Mouse (Mus musculus): ENCODE measurements around the gene Scn2b. TPM values are rescaled to one million over a fixed set of nuclear protein-coding genes. Genes with fewer than 3 reads are reported as not detected.

Gene Scn2b
- polyA plus RNA-seq, 1 experiment from 2014 or later = 0.84 TPM

DNA sequence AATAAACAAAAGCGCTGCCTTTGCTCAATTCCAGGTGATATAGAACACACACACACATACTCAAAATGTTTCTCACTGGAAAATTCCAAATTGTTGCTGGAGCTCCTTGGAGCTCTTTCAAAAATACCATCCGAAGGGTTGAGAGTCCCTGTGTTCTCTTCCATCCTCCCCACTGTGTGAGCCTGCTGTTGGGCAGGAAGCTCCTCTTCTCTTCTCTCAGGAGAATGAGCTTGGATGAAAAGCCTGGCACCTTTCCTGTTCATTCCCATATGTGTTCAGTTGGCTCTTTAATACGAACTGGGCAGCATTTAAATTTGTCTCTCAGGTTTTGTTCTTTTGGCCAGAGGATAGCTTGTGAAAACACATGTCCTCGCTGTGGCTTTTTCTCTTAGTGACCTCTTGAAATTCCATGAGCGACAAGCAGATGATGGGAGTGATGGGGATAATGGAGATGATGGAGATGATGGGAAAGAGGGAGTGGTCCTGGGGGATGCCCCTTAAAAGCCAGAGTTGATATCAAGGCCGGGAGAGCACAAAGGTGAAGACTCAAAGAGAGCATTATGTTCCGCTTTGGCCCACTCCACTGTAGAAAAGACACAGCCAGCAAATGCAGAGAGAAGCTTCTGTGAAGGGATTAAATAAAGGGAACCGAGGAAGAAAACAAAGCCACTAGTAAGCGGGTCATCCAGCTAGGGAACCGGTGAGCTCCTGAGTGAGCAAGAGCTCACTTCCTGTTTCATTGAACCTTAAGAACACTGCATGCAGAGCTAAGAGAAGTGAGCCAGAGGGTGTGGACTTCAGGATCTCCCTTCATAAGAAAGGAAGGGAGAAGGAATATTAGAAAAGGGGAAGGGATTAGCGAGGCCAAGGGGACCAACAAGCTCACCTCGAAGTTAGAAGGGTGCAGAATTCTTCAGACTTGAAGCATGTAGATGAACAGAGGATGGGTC lies 31.6 kb upstream of the Scn2b start:
- no peaks in the 10 kb centered on the region for H3K4me1 ChIP-seq (replicated peaks; ENCODE audit: control insufficient read depth, insufficient read depth)
- no peak overlapping the region for H3K4me3 ChIP-seq (ENCODE audit: low read depth, low read length)
- no peak overlapping the region for H3K9ac ChIP-seq (ENCODE audit: low read length)
- WGBS = 71% methylated on average over 12 of the region's 12 CpGs
- TF ChIP-seq CTCF (IDR thresholded peaks at IDR 0.05; ENCODE audit: low read depth) (no peak), EP300 (optimal IDR thresholded peaks at IDR 0.05) (no peak)
- H3K9me3 ChIP-seq (ENCODE audit: control insufficient read depth, low read length) = no peaks in the 10 kb centered on the region
- DNase-seq (ENCODE audit: low spot score) = no peak
- no peak overlapping the region for H3K4me2 ChIP-seq (replicated peaks; ENCODE audit: low read depth)
- no peaks in the 10 kb centered on the region for H3K36me3 ChIP-seq (ENCODE audit: control insufficient read depth, insufficient read depth, low read length)
- ATAC-seq (ENCODE audit: low FRiP score, low TSS enrichment) = no peak
- H3K27me3 ChIP-seq (ENCODE audit: control insufficient read depth, insufficient read depth, low read length) = no peaks in the 10 kb centered on the region
- no peak overlapping the region for H3K27ac ChIP-seq (replicated peaks)

DNA sequence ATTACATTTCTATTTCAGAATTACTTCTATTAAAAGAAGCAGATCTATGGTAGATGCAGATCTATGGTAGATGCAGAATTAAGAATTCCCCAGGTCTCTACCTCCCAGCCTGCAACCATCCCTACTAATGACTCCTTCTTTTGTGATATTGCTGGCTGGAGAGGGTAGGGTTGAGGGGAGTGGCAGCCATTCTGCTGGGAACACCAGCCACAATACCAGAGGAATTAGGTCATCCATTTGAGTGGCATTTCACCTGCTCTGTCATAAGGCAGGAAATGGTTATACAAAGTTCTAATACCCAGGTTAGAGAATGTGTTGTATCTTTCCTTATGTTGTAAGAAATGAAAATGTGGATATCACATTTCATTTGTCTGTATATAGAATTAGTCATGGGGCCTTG lies 29.5 kb upstream of the Scn2b start:
- TF ChIP-seq CTCF (IDR thresholded peaks at IDR 0.05; ENCODE audit: low read depth) (no peak), EP300 (optimal IDR thresholded peaks at IDR 0.05) (no peak)
- ATAC-seq (ENCODE audit: low FRiP score, low TSS enrichment) = peak; percentile 92

DNA sequence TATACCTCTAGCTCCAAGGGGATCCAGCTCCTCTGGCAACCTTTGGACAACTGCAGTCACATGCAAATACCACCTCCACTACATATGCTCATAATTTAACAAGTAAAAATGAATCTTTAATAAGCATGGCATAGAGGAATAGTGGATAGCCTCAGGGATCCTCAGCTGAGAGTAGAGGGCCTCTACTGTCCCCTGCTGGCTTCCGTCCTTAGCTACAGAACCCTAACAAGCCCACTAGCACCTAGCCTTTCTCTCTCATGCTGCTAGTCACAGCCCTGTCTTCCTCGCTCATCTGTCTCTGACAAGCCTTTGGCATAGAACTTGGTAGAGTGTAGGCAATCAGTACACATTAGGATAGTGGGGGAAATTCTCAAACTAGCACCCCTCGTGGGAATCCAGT lies 26.8 kb upstream of the Scn2b start:
- H3K27ac ChIP-seq (replicated peaks) = no peak overlapping the region
- no peaks in the 10 kb centered on the region; the same call in 1 of the 2 replicates for H3K4me1 ChIP-seq (replicated peaks; ENCODE audit: control insufficient read depth, insufficient read depth)
- DNase-seq (ENCODE audit: low spot score) (no peak), ATAC-seq (ENCODE audit: low FRiP score, low TSS enrichment) (no peak)
- H3K36me3 ChIP-seq (ENCODE audit: control insufficient read depth, insufficient read depth, low read length) = no peaks in the 10 kb centered on the region
- H3K9ac ChIP-seq (ENCODE audit: low read length) = no peak overlapping the region
- no peaks in the 10 kb centered on the region for H3K27me3 ChIP-seq (ENCODE audit: control insufficient read depth, insufficient read depth, low read length)
- no peak overlapping the region for H3K4me3 ChIP-seq (ENCODE audit: low read depth, low read length)
- TF ChIP-seq EP300 (optimal IDR thresholded peaks at IDR 0.05) (no peak), CTCF (IDR thresholded peaks at IDR 0.05; ENCODE audit: low read depth) (peak; percentile 48)
- 78% methylated on average over 3 of the region's 3 CpGs for WGBS
- no peak overlapping the region for H3K4me2 ChIP-seq (replicated peaks; ENCODE audit: low read depth)
- H3K9me3 ChIP-seq (ENCODE audit: control insufficient read depth, low read length) = no peaks in the 10 kb centered on the region

More for the DNA sequence above, 29.5 kb upstream of the Scn2b start:
- Histone ChIP-seq H3K9me3 (ENCODE audit: control insufficient read depth, low read length) (no peaks in the 10 kb centered on the region), H3K27ac (replicated peaks) (no peak overlapping the region), H3K9ac (ENCODE audit: low read length) (no peak overlapping the region), H3K4me3 (ENCODE audit: low read depth, low read length) (no peak overlapping the region), H3K27me3 (ENCODE audit: control insufficient read depth, insufficient read depth, low read length) (no peaks in the 10 kb centered on the region), H3K4me1 (replicated peaks; ENCODE audit: control insufficient read depth, insufficient read depth) (no peaks in the 10 kb centered on the region; the same call in 1 of the 2 replicates), H3K36me3 (ENCODE audit: control insufficient read depth, insufficient read depth, low read length) (no peaks in the 10 kb centered on the region), H3K4me2 (replicated peaks; ENCODE audit: low read depth) (no peak overlapping the region)
- peak; percentile 37 for DNase-seq (ENCODE audit: low spot score)

DNA sequence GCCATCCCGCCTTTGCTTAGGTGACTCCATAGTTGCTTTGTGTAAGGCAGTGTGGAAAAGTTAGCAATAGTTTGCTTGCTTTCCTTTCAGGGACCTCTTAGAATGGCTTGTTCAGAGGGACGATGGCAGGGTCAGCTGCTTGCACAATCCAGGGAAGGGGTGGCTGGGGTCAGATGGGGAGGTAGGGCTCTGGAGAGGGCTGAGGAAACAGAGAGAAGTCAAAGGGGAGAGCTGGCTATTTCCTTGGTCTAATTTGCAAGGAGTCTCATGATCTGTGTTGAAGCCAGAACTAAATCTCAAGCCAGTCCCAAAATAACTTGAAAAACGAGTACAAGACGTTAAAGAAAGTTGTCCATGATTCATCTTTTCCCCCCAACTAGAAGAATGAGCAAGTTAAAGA lies 24.9 kb upstream of the Scn2b start:
- H3K4me2 ChIP-seq (replicated peaks; ENCODE audit: low read depth) = no peak overlapping the region
- peak overlapping the region; percentile 40; the same call in 1 of the 2 replicates for H3K27ac ChIP-seq (replicated peaks)
- H3K36me3 ChIP-seq (ENCODE audit: control insufficient read depth, insufficient read depth, low read length) = no peaks in the 10 kb centered on the region
- no peak for ATAC-seq (ENCODE audit: low FRiP score, low TSS enrichment)
- no peaks in the 10 kb centered on the region for H3K9me3 ChIP-seq (ENCODE audit: control insufficient read depth, low read length)
- DNase-seq (ENCODE audit: low spot score) = no peak
- H3K27me3 ChIP-seq (ENCODE audit: control insufficient read depth, insufficient read depth, low read length) = no peaks in the 10 kb centered on the region
- TF ChIP-seq EP300 (optimal IDR thresholded peaks at IDR 0.05) = no peak
- no peak for TF ChIP-seq CTCF (IDR thresholded peaks at IDR 0.05; ENCODE audit: low read depth)
- no peak overlapping the region for H3K4me3 ChIP-seq (ENCODE audit: low read depth, low read length)
- WGBS = 41% methylated on average over 4 of the region's 4 CpGs
- H3K4me1 ChIP-seq (replicated peaks; ENCODE audit: control insufficient read depth, insufficient read depth) = no peaks in the 10 kb centered on the region; the same call in 1 of the 2 replicates
- H3K9ac ChIP-seq (ENCODE audit: low read length) = no peak overlapping the region

DNA sequence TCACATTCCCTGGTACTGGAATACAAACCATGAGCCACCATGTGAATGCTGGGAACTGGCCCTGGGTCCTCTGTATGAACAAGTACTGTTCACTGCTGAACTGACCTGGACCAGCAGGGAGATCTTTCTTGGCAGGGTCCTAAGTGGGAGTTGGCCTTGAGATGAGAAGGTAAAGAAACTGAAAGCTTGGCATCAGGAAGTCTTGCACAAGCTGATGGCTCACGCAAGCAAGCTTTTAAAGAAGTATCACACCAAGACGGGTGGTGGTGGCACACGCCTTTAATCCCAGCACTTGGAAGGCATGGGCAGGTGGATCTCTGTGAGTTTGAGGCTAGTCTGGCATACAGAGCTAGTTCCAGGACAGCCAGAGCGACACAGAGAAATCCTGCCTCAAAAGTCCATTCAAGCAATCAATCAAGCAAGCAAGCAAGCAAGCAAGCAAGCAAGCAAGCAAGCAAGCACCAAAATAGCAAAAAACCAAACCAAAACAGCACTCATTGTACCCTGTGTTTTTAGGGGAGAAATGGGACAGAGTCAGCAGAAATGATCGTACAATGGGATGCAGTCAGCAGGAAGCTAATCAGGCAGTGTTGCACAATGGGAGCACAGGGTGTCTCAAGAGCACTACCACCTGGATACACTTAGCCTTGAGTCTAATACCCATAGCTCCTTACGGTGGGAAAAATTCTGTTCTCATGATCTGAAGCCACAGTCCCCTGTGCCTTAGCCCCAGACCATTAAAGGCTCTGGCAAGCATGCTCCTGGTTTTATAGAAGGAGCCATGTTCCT lies 22.2 kb upstream of the Scn2b start:
- H3K9ac ChIP-seq (ENCODE audit: low read length) = no peak overlapping the region
- H3K4me3 ChIP-seq (ENCODE audit: low read depth, low read length) = no peak overlapping the region
- ATAC-seq (ENCODE audit: low FRiP score, low TSS enrichment) = no peak
- no peak overlapping the region for H3K27ac ChIP-seq (replicated peaks)
- WGBS = 71% methylated on average over 6 of the region's 6 CpGs
- no peaks in the 10 kb centered on the region; the same call in 1 of the 2 replicates for H3K4me1 ChIP-seq (replicated peaks; ENCODE audit: control insufficient read depth, insufficient read depth)
- no peak overlapping the region for H3K4me2 ChIP-seq (replicated peaks; ENCODE audit: low read depth)
- no peak for DNase-seq (ENCODE audit: low spot score)
- H3K9me3 ChIP-seq (ENCODE audit: control insufficient read depth, low read length) = no peaks in the 10 kb centered on the region
- no peaks in the 10 kb centered on the region for H3K36me3 ChIP-seq (ENCODE audit: control insufficient read depth, insufficient read depth, low read length)
- TF ChIP-seq EP300 (optimal IDR thresholded peaks at IDR 0.05) (no peak), CTCF (IDR thresholded peaks at IDR 0.05; ENCODE audit: low read depth) (no peak)
- no peaks in the 10 kb centered on the region for H3K27me3 ChIP-seq (ENCODE audit: control insufficient read depth, insufficient read depth, low read length)

Data from stomach, postnatal 0 days (tissue).